Mouse (Mus musculus): ENCODE measurements around the gene Hist1h2bg. TPM values are rescaled to one million over a fixed set of nuclear protein-coding genes. Genes with fewer than 3 reads are reported as not detected.

Gene Hist1h2bg
- polyA plus RNA-seq, 1 experiment from 2014 or later: 0.79 TPM

- no peak for ATAC-seq
- Histone ChIP-seq H3K4me2 (ENCODE audit: low read length) (peak overlapping the region; percentile 71), H3K9me3 (ENCODE audit: control insufficient read depth, low read length) (no peaks in the 10 kb centered on the region), H3K4me3 (ENCODE audit: low read length) (peak overlapping the region; percentile 42), H3K36me3 (ENCODE audit: control insufficient read depth, insufficient read depth, low read length) (no peaks in the 10 kb centered on the region), H3K27ac (ENCODE audit: low read depth, low read length) (peak overlapping the region; percentile 71), H3K9ac (ENCODE audit: low read depth, low read length) (peak overlapping the region; percentile 59; the same call in 1 of the 2 replicates), H3K4me1 (ENCODE audit: control insufficient read depth, insufficient read depth, low read depth, low read length) (peaks cover 21% of the 10 kb centered on the region), H3K27me3 (replicated peaks; ENCODE audit: control insufficient read depth, insufficient read depth, low read length) (no peaks in the 10 kb centered on the region)
- WGBS: 6% methylated on average over 7 of the region's 7 CpGs
Measured at GRCm38 (mm10) chr13:23576351-23576881, 5.2 kb downstream of the Hist1h2bg start.

- peak overlapping the region; percentile 23; the same call in 1 of the 2 replicates for H3K27ac ChIP-seq (ENCODE audit: low read depth, low read length)
- H3K4me1 ChIP-seq (ENCODE audit: control insufficient read depth, insufficient read depth, low read depth, low read length): peaks cover 21% of the 10 kb centered on the region
- H3K9me3 ChIP-seq (ENCODE audit: control insufficient read depth, low read length): no peaks in the 10 kb centered on the region
- H3K4me3 ChIP-seq (ENCODE audit: low read length): no peak overlapping the region
- peak overlapping the region; percentile 71 for H3K4me2 ChIP-seq (ENCODE audit: low read length)
- H3K36me3 ChIP-seq (ENCODE audit: control insufficient read depth, insufficient read depth, low read length): no peaks in the 10 kb centered on the region
- H3K27me3 ChIP-seq (replicated peaks; ENCODE audit: control insufficient read depth, insufficient read depth, low read length): no peaks in the 10 kb centered on the region
- ATAC-seq: no peak
- H3K9ac ChIP-seq (ENCODE audit: low read depth, low read length): no peak overlapping the region
- WGBS: 52% methylated on average over 6 of the region's 6 CpGs
Measured at GRCm38 (mm10) chr13:23576906-23577639, 5.9 kb downstream of the Hist1h2bg start.

GRCm38 (mm10) chr13:23577835-23578234, 6.6 kb downstream of the Hist1h2bg start:
- H3K4me1 ChIP-seq (ENCODE audit: control insufficient read depth, insufficient read depth, low read depth, low read length): peaks cover 19% of the 10 kb centered on the region
- WGBS: 100% methylated on average over 1 of the region's 1 CpGs

GRCm38 (mm10) chr13:23581408-23582218, 10.4 kb downstream of the Hist1h2bg start, which contains the start of gene Hist1h4d:
Gene Hist1h4d (plus strand): TSS chr13:23581598.
- under 1% methylated on average over 43 of the region's 43 CpGs for WGBS
- Histone ChIP-seq H3K4me2 (ENCODE audit: low read length) (peak within 1 kb of the TSS; percentile 95), H3K4me1 (ENCODE audit: control insufficient read depth, insufficient read depth, low read depth, low read length) (peaks cover 17% of the 10 kb centered on the region), H3K27ac (ENCODE audit: low read depth, low read length) (peak within 1 kb of the TSS; percentile 75), H3K36me3 (ENCODE audit: control insufficient read depth, insufficient read depth, low read length) (no peaks in the 10 kb centered on the region), H3K27me3 (replicated peaks; ENCODE audit: control insufficient read depth, insufficient read depth, low read length) (no peaks in the 10 kb centered on the region), H3K9ac (ENCODE audit: low read depth, low read length) (peak within 1 kb of the TSS; percentile 62), H3K9me3 (ENCODE audit: control insufficient read depth, low read length) (no peaks in the 10 kb centered on the region), H3K4me3 (ENCODE audit: low read length) (peak within 1 kb of the TSS; percentile 52)
- peak; percentile 94 for ATAC-seq

More at GRCm38 (mm10) chr13:23577835-23578234, 6.6 kb downstream of the Hist1h2bg start:
- no peak overlapping the region for H3K4me2 ChIP-seq (ENCODE audit: low read length)
- H3K9me3 ChIP-seq (ENCODE audit: control insufficient read depth, low read length): no peaks in the 10 kb centered on the region
- no peak overlapping the region for H3K4me3 ChIP-seq (ENCODE audit: low read length)
- no peak overlapping the region for H3K27ac ChIP-seq (ENCODE audit: low read depth, low read length)
- no peak for ATAC-seq
- no peaks in the 10 kb centered on the region for H3K36me3 ChIP-seq (ENCODE audit: control insufficient read depth, insufficient read depth, low read length)
- no peak overlapping the region for H3K9ac ChIP-seq (ENCODE audit: low read depth, low read length)
- no peaks in the 10 kb centered on the region for H3K27me3 ChIP-seq (replicated peaks; ENCODE audit: control insufficient read depth, insufficient read depth, low read length)

DNA sequence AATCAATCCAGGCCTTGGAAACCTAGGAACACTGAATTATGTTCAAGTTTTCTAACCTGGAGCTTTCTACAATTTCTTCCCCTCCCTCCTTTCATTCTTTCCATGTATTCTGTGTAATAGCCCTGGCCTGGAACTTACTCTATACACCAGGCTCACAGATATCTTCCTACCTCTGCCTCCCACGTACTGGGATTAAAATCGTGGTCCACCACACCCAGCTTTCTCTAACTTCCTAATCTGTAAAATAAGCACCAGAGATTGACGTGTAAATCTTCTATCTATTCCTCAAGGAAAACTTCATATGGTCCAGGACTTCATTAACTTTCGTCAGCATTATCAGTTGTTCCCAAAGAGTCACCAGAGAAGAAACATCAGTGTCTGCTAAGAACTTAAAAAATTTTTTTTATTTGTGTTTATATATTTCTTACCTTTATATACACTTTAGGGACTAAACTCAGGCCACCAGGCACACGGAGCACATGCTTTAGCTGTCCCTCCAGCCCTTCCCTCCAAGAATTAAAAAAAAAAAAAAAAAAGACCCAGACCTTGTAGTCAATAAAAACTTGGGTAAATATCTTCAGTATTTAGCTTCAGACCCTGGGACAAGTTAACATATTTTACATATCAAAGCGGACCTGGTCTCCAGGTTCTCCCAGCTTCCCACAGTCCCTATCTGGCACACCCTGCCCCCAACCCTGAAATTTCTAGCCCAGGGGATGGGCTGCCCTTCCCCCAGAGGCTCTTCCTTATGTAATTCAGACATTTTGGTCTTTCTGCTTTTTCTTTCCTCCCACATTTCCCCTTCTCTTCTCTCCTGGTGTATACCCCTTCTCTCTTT, 11.2 kb downstream of the Hist1h2bg start:
- WGBS: 11% methylated on average over 6 of the region's 6 CpGs

GRCm38 (mm10) chr13:23583387-23584068, 12.3 kb downstream of the Hist1h2bg start:
- no peak for ATAC-seq
- no peaks in the 10 kb centered on the region for H3K36me3 ChIP-seq (ENCODE audit: control insufficient read depth, insufficient read depth, low read length)
- no peaks in the 10 kb centered on the region for H3K9me3 ChIP-seq (ENCODE audit: control insufficient read depth, low read length)
- H3K27me3 ChIP-seq (replicated peaks; ENCODE audit: control insufficient read depth, insufficient read depth, low read length): no peaks in the 10 kb centered on the region
- no peak overlapping the region for H3K4me2 ChIP-seq (ENCODE audit: low read length)
- H3K27ac ChIP-seq (ENCODE audit: low read depth, low read length): no peak overlapping the region
- no peak overlapping the region for H3K9ac ChIP-seq (ENCODE audit: low read depth, low read length)
- no peak overlapping the region for H3K4me3 ChIP-seq (ENCODE audit: low read length)
- H3K4me1 ChIP-seq (ENCODE audit: control insufficient read depth, insufficient read depth, low read depth, low read length): peaks cover 18% of the 10 kb centered on the region

More for the DNA sequence above, 11.2 kb downstream of the Hist1h2bg start:
- peaks cover 18% of the 10 kb centered on the region for H3K4me1 ChIP-seq (ENCODE audit: control insufficient read depth, insufficient read depth, low read depth, low read length)
- H3K36me3 ChIP-seq (ENCODE audit: control insufficient read depth, insufficient read depth, low read length): no peaks in the 10 kb centered on the region
- peak overlapping the region; percentile 95 for H3K4me2 ChIP-seq (ENCODE audit: low read length)
- no peaks in the 10 kb centered on the region for H3K9me3 ChIP-seq (ENCODE audit: control insufficient read depth, low read length)
- no peak for ATAC-seq
- peak overlapping the region; percentile 62; the same call in 1 of the 2 replicates for H3K9ac ChIP-seq (ENCODE audit: low read depth, low read length)
- H3K27ac ChIP-seq (ENCODE audit: low read depth, low read length): peak overlapping the region; percentile 75; the same call in 1 of the 2 replicates
- peak overlapping the region; percentile 52 for H3K4me3 ChIP-seq (ENCODE audit: low read length)
- no peaks in the 10 kb centered on the region for H3K27me3 ChIP-seq (replicated peaks; ENCODE audit: control insufficient read depth, insufficient read depth, low read length)

GRCm38 (mm10) chr13:23584331-23584730, 13.1 kb downstream of the Hist1h2bg start:
- H3K27ac ChIP-seq (ENCODE audit: low read depth, low read length): peak overlapping the region; percentile 55
- H3K4me2 ChIP-seq (ENCODE audit: low read length): peak overlapping the region; percentile 66
- H3K4me3 ChIP-seq (ENCODE audit: low read length): peak overlapping the region; percentile 50
- H3K9me3 ChIP-seq (ENCODE audit: control insufficient read depth, low read length): no peaks in the 10 kb centered on the region
- H3K27me3 ChIP-seq (replicated peaks; ENCODE audit: control insufficient read depth, insufficient read depth, low read length): no peaks in the 10 kb centered on the region
- H3K36me3 ChIP-seq (ENCODE audit: control insufficient read depth, insufficient read depth, low read length): no peaks in the 10 kb centered on the region
- peak overlapping the region; percentile 14; the same call in 1 of the 2 replicates for H3K9ac ChIP-seq (ENCODE audit: low read depth, low read length)
- H3K4me1 ChIP-seq (ENCODE audit: control insufficient read depth, insufficient read depth, low read depth, low read length): peaks cover 18% of the 10 kb centered on the region
- ATAC-seq: no peak

DNA sequence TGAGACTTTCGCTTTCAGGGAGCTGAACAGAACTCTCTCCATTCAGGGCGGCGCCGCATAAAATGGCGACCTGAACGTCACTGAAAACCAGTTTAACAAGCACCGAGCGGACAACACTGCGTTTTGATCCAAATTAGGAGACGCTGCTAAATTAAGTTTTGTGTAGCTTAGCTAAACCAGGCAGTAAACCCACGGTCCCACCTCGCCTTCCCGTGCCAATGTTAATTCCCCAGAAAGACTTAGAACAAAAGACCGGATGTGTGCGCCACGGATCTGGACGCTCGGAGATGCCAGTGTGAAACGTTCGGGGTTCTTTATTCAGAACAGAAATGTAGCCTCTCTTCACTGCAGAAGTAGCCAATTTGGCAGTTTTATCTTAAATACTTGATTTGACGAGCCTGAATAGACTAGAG, 13.8 kb downstream of the Hist1h2bg start:
- peak overlapping the region; percentile 63 for H3K9ac ChIP-seq (ENCODE audit: low read depth, low read length)
- no peaks in the 10 kb centered on the region for H3K27me3 ChIP-seq (replicated peaks; ENCODE audit: control insufficient read depth, insufficient read depth, low read length)
- WGBS: under 1% methylated on average over 21 of the region's 21 CpGs
- peak overlapping the region; percentile 50 for H3K4me3 ChIP-seq (ENCODE audit: low read length)
- peak overlapping the region; percentile 75 for H3K27ac ChIP-seq (ENCODE audit: low read depth, low read length)
- no peak for ATAC-seq
- no peaks in the 10 kb centered on the region for H3K36me3 ChIP-seq (ENCODE audit: control insufficient read depth, insufficient read depth, low read length)
- peak overlapping the region; percentile 66 for H3K4me2 ChIP-seq (ENCODE audit: low read length)
- no peaks in the 10 kb centered on the region for H3K9me3 ChIP-seq (ENCODE audit: control insufficient read depth, low read length)
- peaks cover 18% of the 10 kb centered on the region for H3K4me1 ChIP-seq (ENCODE audit: control insufficient read depth, insufficient read depth, low read depth, low read length)

Measured in hindbrain, embryonic 16.5 days (tissue).